Mouse (Mus musculus) spleen, postnatal 4 days (tissue): ENCODE measurements at regions not wholly inside any gene's neighbourhood (a gene's known extent, or its start where the extent isn't known, plus 50 kb on each side); places are given as distances from the start of the nearest gene placed in this dataset.

Experiments used
- DNase-seq, 2 experiments: peaks; one replicate each; pipeline ENCODE4 v3.0.0; 2022; ENCODE audit warnings: low spot score in 2 of 2

GRCm38 (mm10) chr5:139598715-139599114 is 55.4 kb downstream of the Uncx start:
- no peak for DNase-seq

GRCm38 (mm10) chr5:139599191-139599937 is 56.1 kb downstream of the Uncx start:
- DNase-seq: no peak

- no peak for DNase-seq
Observed at GRCm38 (mm10) chr5:139600213-139600612, 56.9 kb downstream of the Uncx start.

- DNase-seq: no peak
Observed at GRCm38 (mm10) chr5:139602860-139603259, 59.6 kb downstream of the Uncx start.

- no peak for DNase-seq
Observed at GRCm38 (mm10) chr5:139603535-139603934, 60.2 kb downstream of the Uncx start.

- no peak for DNase-seq
Observed at GRCm38 (mm10) chr5:139604327-139604726, 61.0 kb downstream of the Uncx start.

- DNase-seq: no peak
Observed at GRCm38 (mm10) chr5:139610610-139611520, 67.6 kb downstream of the Uncx start.

- peak in 1 of 2 experiments; percentile 47 for DNase-seq
Observed at GRCm38 (mm10) chr5:139612224-139612623, 68.9 kb downstream of the Uncx start.

GRCm38 (mm10) chr5:139612676-139613075 is 69.4 kb downstream of the Uncx start:
- peak in 1 of 2 experiments; percentile 53 for DNase-seq

- DNase-seq: no peak
Observed at GRCm38 (mm10) chr5:139613601-139614000, 70.3 kb downstream of the Uncx start.

GRCm38 (mm10) chr5:139619301-139620161 is 76.2 kb downstream of the Uncx start:
- no peak for DNase-seq

GRCm38 (mm10) chr5:139625871-139626460 is 82.7 kb downstream of the Uncx start:
- DNase-seq: no peak

GRCm38 (mm10) chr5:139627552-139627951 is 84.3 kb downstream of the Uncx start:
- no peak for DNase-seq

GRCm38 (mm10) chr5:139637028-139637427 is 93.7 kb downstream of the Uncx start:
- no peak for DNase-seq

GRCm38 (mm10) chr5:139640652-139641612 is 95.2 kb downstream of the Micall2 start:
- DNase-seq: no peak

- DNase-seq: no peak
Observed at GRCm38 (mm10) chr5:139644816-139645215, 91.3 kb downstream of the Micall2 start.

- no peak for DNase-seq
Observed at GRCm38 (mm10) chr5:139651041-139651440, 85.1 kb downstream of the Micall2 start.
